Mouse (Mus musculus) CD4-positive naive resting alpha-beta T cell, adult 57 days (primary cell): Measurements from ENCODE around the gene Foxn1. TPM values are rescaled to one million over a fixed set of nuclear protein-coding genes. Genes with fewer than 3 reads are reported as not detected.

ENCODE experiments used
- total RNA-seq: library from RNA; stranded (reverse); gene quantifications from one replicate; pipeline ENCODE4 v1.2.4, GENCODE M21; 2023

Foxn1 gene
- not detected for total RNA-seq

DNA sequence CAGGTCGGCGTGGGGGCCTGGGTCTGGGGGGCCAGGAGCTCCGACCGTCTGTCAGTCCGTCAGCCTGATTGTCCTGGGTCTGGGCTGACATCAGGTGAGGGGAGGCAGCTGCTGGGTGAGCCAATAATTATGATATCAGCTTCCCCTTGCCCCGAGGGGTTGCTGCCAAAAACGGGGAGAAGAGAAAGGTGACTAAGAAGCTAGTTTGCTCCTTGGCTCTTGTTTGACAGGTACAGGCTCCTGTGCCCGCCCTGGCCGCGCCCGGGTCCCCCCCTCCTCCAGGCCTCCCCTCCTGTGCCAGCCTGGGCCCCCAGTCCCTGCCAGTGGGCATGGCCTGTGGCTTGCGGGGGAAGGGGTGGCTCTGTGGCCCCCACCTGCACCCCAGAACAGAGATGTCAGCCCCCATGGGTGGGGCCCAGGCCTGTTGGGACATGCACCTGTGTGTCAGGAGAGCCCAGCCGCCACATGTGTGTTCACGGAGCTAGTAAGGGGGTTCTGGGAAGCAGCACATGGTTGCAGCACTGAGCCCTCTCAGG lies at the start of gene Foxn1:
Gene Foxn1, minus strand, starts transcription at position 51 of the 536 bp plus-strand sequence.

DNA sequence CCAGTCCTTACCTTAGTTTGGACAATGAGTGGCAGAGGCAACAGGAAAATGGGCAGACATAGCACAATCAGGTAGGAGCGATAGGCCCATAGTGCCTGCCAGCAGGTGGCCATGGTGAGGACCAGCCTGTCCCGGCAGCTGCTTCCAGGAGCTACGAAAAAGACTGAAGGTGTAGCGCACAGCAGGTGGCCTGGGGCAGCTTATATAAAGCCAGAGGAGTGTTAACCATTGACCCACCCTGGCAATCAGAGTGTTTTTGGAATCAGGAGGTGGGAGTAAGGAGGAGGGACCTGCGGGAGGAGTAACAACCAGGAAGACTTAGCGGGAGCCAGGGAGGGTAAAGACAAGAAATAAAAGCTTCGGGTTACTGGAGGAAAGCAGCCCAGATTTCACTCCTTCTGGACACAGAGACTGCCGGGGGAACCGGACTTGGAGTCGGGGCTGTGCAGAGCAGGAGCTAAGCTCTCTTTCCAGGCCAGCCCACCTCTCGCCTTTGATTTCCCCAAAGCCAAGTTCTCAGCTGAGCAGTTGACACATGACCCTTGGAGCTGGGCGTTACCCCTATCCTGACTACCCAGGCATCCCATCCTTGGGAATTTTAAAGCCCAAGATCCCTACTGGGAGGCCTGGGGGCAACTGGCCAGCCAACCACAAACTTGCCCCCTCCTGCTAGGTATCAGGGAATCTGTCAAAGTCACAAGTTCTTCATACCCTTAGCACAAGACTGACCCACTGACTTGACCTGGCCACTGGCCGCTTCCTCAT lies 35.9 kb upstream of the Foxn1 start, which contains the start of gene Slc13a2:
Gene Slc13a2, minus strand, starts transcription at position 163 of the 765 bp plus-strand sequence.

DNA sequence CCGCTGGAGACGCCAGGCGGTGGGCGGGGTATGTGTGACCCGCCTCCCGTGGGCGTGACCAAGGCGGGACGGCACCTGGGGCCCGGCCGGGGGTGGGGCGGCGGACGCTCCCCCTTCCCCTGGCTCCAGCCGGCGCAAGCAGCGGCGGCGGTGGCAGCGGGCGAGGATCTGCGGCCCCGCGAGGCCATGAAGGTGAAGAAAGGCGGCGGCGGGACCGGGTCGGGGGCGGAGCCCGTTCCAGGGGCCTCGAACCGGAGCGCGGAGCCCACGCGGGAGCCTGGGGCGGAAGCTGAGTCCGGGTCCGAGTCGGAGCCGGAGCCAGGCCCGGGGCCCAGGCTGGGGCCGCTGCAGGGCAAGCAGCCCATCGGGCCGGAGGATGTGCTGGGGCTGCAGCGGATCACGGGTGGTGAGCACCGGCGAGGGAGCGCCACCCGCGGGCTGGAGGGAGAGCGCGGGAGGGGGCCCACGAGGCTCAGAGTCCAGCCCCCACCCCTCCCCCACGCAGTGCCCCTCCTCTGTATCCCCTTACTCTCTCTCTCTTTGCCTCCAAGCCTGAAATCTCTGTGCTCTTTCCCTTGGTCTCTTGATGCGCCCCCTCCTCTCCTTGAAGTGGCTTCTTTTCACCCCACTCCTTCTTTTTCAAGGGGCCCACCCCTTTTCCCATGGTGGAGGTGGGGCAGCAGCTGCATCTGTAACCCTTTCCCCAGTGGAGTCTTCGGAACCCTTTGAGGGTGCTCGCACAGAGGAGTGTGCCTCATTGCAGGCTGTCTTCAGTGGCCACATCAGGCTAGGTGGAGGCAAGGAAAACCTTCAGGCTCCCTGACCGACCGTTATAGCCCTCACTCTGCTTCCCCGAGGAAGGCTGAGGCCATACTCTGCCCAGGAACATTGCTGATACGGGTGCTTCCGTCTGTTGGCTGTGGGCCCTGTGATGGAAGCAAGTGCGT lies 42.7 kb downstream of the Foxn1 start, which contains the start of gene Unc119:
Gene Unc119, plus strand, starts transcription at position 102 of the 947 bp plus-strand sequence.

DNA sequence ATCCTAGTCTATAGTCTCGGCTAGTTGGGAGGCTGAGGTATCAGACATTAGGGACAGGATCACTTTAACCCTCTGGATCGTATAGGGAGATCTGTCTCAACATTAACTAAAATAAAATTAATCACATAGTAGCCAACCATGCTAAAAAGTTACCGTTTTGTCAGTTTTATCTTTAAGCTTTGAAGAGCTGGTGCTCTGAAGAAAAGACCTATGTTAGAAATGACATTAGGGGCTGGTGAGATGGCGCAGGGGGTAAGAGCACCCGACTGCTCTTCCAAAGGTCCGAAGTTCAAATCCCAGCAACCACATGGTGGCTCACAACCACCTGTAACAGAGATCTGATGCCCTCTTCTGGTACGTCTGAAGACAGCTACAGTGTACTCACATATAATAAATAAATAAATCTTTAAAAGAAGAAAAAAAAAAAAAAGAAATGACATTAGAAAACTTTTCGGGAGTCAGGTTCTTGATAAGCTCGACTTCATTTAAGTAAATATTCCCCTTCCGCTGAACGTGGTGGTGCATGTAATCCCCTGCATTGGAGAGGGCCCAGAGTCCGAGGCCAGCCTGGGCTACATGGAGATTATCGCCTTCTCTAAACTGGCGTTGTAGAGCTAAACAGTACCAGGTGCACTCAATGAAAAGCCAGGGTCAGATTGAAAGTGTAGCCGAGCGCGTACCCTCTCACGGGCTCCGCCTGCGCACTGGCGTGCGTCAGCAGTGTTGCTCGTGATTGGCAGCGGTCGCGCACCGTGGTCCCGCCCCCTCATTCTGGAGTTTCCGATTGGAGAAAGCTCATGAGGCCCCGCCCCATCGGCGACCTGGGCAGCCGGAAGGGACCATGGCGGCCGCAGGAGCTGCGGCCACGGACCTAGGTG lies 58.5 kb downstream of the Foxn1 start, which contains the start of gene Pigs:
Gene Pigs, plus strand, starts transcription at position 782 of the 878 bp plus-strand sequence.

DNA sequence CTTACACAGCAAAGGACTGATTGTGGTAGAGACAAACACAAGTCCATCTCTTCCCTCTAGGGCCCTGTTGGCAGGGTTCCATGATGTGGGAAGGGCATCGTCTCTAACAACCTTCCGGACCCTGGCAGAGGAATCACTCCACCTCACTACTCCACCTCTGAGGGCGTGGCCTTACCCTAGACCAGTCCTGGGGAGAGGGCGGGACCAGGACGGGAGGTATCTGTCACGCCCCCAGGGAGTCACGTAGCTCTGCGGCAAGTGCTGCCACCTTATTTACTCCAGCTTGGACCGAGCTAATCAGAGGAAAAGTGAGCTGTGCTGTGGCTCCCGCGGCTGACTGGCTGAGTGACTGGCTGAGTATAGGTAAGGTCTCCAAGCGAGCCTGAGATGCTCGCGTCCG lies 63.5 kb downstream of the Foxn1 start, which contains the start of gene Aldoc:
Gene Aldoc, plus strand, starts transcription at position 109 of the 400 bp plus-strand sequence.

Other genes with a start within 250 kb of the Foxn1 start
- 38.9 TPM for gene Traf4, start 221.0 kb downstream of the Foxn1 start, total RNA-seq
- 9.1 TPM for gene Nek8, start 209.9 kb downstream of the Foxn1 start, total RNA-seq
- gene Tlcd1, start 209.8 kb downstream of the Foxn1 start, total RNA-seq: 8.9 TPM
- 3,317 TPM for gene Rpl23a, start 203.0 kb downstream of the Foxn1 start, total RNA-seq
- 0.35 TPM for gene Rab34, start 198.1 kb downstream of the Foxn1 start, total RNA-seq
- not detected for gene Proca1, start 193.2 kb downstream of the Foxn1 start, total RNA-seq
- 41.2 TPM for gene Sdf2, start 140.8 kb downstream of the Foxn1 start, total RNA-seq
- gene Supt6, start 140.6 kb downstream of the Foxn1 start, total RNA-seq: 80.8 TPM
- 107 TPM for gene 2610507B11Rik, start 124.8 kb downstream of the Foxn1 start, total RNA-seq
- 1.7 TPM for gene BC030499, start 95.7 kb downstream of the Foxn1 start, total RNA-seq
- gene Spag5, start 85.0 kb downstream of the Foxn1 start, total RNA-seq: 1.7 TPM
- gene Aldoc, start 63.6 kb downstream of the Foxn1 start, total RNA-seq: 38.4 TPM
- gene Pigs, start 58.1 kb downstream of the Foxn1 start, total RNA-seq: 49.7 TPM
- gene Unc119, start 43.1 kb downstream of the Foxn1 start, total RNA-seq: 15.1 TPM
- not detected for gene Slc13a2, start 35.7 kb upstream of the Foxn1 start, total RNA-seq
- 1.5 TPM for gene Slc46a1, start 79.1 kb upstream of the Foxn1 start, total RNA-seq
- gene Sarm1, start 111.2 kb upstream of the Foxn1 start, total RNA-seq: 3.5 TPM
- gene Vtn, start 112.5 kb upstream of the Foxn1 start, total RNA-seq: not detected
- gene Sebox, start 116.9 kb upstream of the Foxn1 start, total RNA-seq: not detected
- 22.1 TPM for gene Tmem199, start 125.6 kb upstream of the Foxn1 start, total RNA-seq
- 36.3 TPM for gene Poldip2, start 125.6 kb upstream of the Foxn1 start, total RNA-seq
- gene Tnfaip1, start 149.8 kb upstream of the Foxn1 start, total RNA-seq: 14.5 TPM
- 38.8 TPM for gene Ift20, start 149.8 kb upstream of the Foxn1 start, total RNA-seq
- gene Tmem97, start 164.2 kb upstream of the Foxn1 start, total RNA-seq: 6.9 TPM